Mouse (Mus musculus): ENCODE results near the gene Gan.

The Gan gene

GRCm38 (mm10) chr8:117201221-117202017, 43.5 kb downstream of the Gan start:
- DNase-seq: no peak

GRCm38 (mm10) chr8:117203085-117203484, 45.1 kb downstream of the Gan start:
- DNase-seq: no peak

GRCm38 (mm10) chr8:117205884-117206283, 47.9 kb downstream of the Gan start:
- DNase-seq: no peak

GRCm38 (mm10) chr8:117206636-117207035, 48.7 kb downstream of the Gan start:
- no peak for DNase-seq

GRCm38 (mm10) chr8:117209150-117209549, 51.2 kb downstream of the Gan start:
- no peak for DNase-seq

GRCm38 (mm10) chr8:117212100-117212499, 54.2 kb downstream of the Gan start:
- DNase-seq: no peak

- no peak for DNase-seq
These were observed 59.8 kb downstream of the Gan start for GRCm38 (mm10) chr8:117217724-117218123.

- no peak for DNase-seq
These were observed 64.5 kb downstream of the Gan start for GRCm38 (mm10) chr8:117222396-117222795.

- DNase-seq: peak; percentile 89
These were observed 66.7 kb downstream of the Gan start for GRCm38 (mm10) chr8:117224630-117225029.

- DNase-seq: no peak
These were observed 68.4 kb downstream of the Gan start for GRCm38 (mm10) chr8:117226306-117226705.

- DNase-seq: no peak
These were observed 69.4 kb downstream of the Gan start for GRCm38 (mm10) chr8:117227339-117227738.

GRCm38 (mm10) chr8:117233199-117233598, 75.3 kb downstream of the Gan start:
- no peak for DNase-seq

GRCm38 (mm10) chr8:117236531-117236930, 78.6 kb downstream of the Gan start:
- DNase-seq: no peak

- DNase-seq: no peak
These were observed 82.4 kb downstream of the Gan start for GRCm38 (mm10) chr8:117240326-117240725.

GRCm38 (mm10) chr8:117240841-117241494, 83.0 kb downstream of the Gan start:
- DNase-seq: no peak

- peak; percentile 29 for DNase-seq
These were observed 83.9 kb downstream of the Gan start for GRCm38 (mm10) chr8:117241848-117242247.

- no peak for DNase-seq
These were observed 84.4 kb downstream of the Gan start for GRCm38 (mm10) chr8:117242286-117242685.

- peak; percentile 29 for DNase-seq
These were observed 86.7 kb downstream of the Gan start for GRCm38 (mm10) chr8:117244601-117245000.

- DNase-seq: no peak
These were observed 90.4 kb downstream of the Gan start for GRCm38 (mm10) chr8:117248341-117248740.

- no peak for DNase-seq
These were observed 93.2 kb downstream of the Gan start for GRCm38 (mm10) chr8:117251086-117251681.

- DNase-seq: no peak
These were observed 94.7 kb downstream of the Gan start for GRCm38 (mm10) chr8:117252650-117253049.

GRCm38 (mm10) chr8:117253390-117254269, 95.7 kb downstream of the Gan start:
- no peak for DNase-seq

- no peak for DNase-seq
These were observed 96.6 kb downstream of the Gan start for GRCm38 (mm10) chr8:117254496-117254895.
